Mouse (Mus musculus) cerebellum, adult 18-20 months (tissue): ENCODE data around the gene Dhcr24.

Experiments
- DNase-seq, 2 experiments: peaks; one replicate each; pipeline ENCODE4 v3.0.0; 2021

Gene Dhcr24

DNA sequence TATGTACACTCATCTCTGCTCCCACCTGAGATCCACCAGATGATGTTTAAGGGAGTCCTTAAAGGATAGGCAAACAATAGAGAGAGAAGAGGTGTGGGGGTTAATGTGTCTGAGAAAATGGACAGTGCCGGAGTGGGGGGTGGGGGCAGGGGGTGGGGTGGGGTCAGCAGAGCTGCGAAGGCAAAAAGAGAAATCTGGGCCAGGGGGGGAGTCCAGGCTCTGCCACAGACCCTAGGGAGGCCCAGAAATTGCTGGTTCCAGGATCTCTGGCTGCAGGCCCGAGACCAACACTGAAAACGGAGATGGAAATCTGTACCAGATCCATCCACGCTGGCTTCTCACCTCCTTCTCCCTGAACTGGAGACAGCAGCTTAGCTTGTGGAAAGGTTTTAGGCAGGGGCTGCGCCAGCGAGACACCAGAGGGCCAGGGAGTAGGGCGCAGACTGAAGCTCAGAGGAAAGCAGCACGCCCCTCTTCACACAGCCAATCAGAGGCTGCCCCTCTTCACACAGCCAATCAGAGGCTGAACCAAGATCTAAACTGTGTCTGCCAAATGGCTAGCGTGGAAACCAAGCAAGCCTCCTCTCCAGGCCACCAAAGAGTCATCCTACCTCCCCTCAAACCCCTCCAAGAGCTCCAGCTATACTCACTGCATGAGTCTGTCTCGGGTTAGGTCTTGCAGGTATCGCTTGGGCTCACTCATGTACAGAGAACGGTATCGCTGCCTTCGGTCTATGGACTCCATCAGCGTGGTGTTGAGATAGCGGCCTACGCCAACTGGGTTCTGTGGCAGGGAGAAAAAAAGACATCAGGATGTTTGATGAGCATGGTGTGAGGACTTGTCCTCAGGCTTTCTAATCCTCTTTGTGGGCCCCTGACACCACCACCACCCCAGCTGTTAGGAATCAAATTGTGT lies 46.1 kb downstream of the Dhcr24 start:
- DNase-seq, result peak in 1 of 2 experiments; percentile 22

DNA sequence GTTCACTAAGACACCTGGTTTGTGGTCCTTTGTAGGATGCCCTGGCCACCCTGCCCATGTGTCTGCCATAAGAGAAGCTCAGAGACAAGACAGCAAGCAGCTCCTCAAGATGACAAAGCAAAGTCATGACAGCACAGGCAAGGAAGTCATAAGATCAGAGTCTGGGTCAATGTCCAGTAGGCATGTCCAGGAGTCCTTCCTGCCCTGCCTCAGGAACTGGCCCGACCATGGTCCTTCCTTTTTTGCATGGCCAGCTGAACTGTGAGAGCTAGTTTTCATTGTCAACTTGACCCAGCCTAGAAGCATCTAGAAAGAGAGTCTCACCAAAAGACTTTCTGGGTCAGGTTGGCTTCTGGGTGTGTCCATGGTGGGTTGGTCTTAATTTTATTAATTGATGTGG lies 47.1 kb downstream of the Dhcr24 start:
- DNase-seq, result no peak

DNA sequence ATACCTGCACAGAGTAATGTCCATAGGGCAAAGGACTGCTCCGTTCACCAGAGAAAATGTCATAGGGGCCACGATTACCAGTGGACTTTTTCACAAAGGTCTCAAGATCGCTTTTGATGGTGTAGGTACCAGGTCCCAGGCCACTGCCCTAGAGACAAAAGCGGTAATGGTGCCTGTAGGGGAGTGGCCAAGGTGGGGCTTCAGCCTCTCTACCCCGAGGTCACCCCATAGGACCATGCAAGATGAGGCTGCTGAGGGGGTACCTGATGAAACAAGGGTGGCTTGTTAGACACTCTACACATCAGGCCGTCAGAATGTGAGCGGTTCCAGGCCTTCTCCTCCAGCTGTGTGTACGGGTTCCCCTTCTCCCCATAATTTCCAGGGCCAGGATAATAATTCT lies 52.3 kb downstream of the Dhcr24 start:
- no peak for DNase-seq

DNA sequence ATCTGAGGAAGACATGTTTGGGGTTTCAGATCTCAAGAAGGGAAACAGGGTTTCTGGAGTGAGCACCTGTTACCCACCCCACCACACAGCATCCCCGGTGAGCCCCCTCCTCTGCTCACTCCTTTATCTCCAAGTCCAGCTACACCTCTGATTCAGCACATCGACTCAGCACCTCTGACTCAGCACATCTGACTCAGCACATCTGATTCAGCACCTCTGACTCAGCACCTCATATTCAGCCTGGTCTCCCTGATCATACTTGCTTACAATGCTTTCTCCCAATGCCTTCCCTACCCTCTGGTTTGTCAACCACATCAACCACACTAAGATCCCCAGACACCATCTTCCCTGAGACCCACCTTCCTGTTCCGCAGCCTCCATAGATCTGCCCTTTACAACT lies 52.7 kb downstream of the Dhcr24 start:
- DNase-seq, result no peak

DNA sequence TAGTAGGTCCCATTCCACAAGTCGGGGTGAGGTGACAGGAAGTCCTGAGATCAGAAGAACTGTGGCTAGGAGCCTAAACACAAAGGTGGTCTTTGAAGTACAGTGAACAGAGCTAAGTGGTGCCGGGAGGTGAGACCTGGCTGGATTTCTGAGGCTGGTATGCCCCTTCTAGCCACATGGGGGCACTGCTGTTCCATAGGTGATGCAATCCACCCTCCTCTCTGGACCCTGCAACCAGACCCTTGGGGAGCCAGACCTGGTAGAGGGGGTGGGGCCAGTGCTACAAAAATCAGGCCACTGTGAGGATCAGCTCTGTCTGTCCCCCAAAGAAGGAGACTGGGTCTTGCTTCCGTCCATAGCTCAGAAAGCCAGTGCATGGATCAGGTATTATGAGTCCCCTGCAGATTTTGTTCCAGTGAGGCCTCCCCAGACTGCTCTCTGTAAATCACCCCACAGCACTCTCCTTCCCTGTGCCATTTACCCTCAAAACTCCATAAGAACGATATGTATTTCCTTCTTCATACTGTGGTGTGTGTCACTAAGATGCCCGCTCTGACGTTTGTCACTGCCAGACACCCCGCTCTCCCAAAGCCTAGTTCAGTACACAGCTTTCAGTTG lies 53.5 kb downstream of the Dhcr24 start:
- peak; percentile 53 to 71 for DNase-seq

DNA sequence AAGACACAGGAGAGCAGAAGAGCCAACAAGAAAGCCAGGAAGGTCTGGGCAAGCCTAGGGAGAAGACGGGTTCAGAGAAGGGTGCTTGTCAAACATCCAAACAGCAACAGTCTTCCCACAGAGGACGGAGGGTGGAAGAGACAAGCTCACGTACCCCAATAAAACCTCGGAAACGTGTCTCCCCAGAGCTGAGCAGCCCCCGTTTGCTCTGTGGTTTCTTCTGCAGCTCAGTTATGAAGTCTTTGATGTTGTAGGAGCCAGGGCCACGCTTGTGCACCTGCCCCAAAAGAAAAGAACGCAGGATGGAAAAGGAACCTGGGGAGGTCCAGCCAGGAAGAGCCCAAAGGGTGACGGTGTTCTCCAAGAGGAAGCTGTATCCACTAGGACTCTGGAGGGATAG lies 54.0 kb downstream of the Dhcr24 start:
- DNase-seq, result no peak

DNA sequence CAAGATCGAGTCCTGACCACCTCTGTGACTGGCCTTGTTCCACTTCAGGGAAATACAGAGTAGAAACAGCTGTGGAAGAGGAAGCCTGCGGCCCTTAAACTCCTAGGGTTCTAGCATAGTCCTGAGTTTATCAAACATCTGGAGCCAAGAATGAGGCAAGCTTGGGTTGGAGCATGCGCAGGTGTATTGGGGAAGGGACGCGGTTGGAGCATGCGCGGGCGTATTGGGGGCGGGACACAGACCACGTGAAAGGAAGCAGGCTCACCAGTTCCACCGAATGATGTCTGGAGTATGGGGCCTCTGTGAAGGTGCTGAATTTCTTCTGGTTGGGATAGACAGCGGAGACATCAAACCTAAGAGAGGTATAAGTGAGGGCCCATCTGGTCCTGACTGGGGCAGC lies 54.8 kb downstream of the Dhcr24 start:
- DNase-seq, result no peak

DNA sequence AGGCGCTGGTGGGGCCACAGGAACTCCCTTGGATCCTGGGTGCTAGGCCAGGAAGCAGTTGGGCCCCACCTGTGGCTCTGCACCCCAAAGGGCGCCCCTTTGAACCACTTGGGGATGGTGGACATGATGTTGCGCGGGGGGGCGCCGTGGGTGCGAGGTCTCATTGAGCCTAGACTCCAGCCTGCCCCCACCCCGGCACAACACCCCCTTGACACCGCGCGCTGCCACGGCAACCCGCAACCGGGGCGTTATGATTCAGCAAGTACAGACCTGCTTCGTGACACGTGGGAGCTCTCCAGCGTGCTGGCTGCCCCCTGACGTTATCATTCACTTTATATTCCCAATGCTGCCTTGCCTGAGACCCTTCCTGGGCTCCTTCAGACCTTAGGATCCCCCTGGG lies 56.2 kb downstream of the Dhcr24 start, which contains the start of gene Lexm:
Gene Lexm (minus strand): TSS at position 186 of the 400 bp plus-strand sequence.
- DNase-seq, result no peak

DNA sequence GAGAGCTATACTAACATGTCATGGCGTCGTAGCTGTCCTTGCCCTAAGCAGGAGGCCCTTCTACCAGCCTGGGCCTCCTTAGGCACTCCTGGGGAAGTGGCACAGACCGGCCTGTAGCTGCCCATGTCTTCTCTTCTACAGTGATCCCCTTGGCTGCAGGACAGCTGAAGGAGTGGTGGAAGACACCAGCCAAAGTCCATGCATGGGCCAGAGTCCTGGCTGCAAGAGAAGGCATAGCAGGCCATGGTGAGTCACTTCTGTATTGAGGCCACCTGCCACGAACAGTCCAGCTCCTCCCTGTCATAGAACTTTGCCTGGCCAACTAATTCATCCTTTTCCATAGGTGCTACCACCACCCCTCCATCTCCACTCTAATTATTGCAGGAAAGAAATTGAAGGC lies 58.1 kb downstream of the Dhcr24 start:
- no peak for DNase-seq

DNA sequence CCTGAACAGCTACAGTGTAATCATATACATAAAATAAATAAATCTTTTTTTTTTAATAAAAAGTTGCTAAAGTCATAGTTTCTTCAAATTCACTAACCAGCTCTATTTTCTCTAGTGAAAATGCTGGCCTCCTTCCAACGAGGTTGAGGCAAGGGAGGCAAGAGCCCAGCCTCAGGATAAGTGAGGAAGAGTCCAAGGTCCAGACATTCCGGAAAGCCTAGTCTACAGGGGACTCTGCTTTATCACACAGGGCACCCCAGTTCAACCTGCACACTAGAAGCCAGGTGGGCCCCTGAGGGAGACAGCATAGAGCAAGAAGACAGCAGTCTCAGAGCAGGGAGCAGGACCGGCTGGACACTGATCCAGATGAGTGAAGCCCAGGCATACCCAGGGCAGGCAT lies 60.6 kb downstream of the Dhcr24 start:
- no peak for DNase-seq

DNA sequence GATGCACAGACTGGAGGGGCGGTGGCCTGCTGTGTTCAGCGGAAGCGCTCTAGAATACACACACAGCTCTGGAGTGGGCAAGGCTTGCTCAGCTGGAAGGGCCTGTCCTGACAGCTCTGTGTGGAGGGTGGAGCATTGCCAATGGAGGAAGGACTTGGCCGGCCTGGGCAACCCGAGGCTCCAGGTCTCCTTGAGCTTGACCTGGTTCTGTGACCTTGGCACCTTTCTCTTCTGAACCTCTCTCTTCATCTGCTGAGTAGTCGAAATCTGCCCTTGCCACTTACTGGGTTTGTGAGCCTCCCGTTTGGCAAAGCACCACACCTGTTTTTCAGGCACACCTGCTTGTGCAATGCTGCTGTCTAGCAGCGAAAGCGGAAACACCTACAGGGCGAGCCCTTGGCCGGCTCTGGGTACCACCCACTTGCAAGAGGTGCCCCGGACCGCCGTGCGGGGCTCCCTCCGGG lies 61.2 kb downstream of the Dhcr24 start, which contains the start of gene Ttc22:
Gene Ttc22 (plus strand): TSS at position 403 of the 464 bp plus-strand sequence.
- DNase-seq, result no peak

DNA sequence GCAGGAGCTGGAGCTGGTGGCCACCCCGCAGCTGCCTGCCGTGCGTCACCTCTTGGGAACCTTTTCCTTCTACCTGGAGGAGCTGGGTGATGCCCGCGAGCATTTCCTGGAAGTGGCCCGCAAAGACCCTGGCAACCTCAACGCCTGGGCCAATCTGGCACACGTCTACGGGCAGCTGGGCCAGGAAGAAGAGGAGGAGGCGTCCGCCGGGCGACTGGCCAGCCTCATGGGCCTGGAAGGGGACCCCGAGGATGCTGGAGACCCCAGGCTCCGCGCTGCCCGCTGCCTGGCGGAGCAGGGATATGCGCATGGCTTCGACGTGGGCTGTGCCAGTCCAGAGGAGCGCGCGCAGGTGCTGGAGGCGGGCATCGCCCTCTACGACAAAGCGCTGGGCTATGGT lies 61.9 kb downstream of the Dhcr24 start:
- no peak for DNase-seq

DNA sequence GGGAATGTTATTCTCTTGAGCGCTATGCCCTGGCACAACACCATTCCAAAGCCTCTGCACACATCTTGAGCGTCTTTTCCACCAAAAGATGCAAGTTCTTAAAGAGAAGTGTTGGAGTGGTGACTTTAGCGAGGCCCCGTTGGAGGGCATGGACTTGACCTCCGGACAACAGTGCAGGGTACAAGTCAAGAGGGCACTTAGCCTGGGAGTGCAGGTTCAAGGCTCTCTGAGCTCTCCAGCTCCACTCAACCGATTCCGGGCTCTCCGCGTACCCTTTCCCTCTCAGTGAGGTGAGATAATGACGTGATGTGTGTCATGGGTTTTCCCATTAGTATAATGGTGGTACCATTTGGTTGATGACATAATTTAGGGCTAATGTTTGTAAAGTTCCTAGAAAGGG lies 63.4 kb downstream of the Dhcr24 start:
- no peak for DNase-seq

DNA sequence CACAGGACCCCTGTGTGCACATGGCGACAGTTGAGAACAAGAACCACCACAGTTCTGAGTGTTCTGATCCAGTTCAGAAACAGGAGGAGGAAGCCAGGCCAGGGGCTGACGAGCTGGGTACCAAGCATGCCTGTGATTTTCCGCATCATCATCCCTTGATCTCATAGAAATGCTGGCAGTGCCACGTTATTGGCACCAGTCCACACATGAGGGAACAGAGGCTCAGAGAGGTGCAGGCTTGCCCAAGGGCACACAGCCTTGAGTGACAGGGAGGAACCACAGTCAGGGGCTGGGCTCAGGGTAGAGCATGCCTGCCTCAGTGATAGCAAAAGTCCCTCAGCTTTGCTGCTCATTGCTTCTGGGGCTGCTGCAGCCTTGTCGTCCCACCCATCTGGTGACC lies 67.0 kb downstream of the Dhcr24 start:
- no peak for DNase-seq

DNA sequence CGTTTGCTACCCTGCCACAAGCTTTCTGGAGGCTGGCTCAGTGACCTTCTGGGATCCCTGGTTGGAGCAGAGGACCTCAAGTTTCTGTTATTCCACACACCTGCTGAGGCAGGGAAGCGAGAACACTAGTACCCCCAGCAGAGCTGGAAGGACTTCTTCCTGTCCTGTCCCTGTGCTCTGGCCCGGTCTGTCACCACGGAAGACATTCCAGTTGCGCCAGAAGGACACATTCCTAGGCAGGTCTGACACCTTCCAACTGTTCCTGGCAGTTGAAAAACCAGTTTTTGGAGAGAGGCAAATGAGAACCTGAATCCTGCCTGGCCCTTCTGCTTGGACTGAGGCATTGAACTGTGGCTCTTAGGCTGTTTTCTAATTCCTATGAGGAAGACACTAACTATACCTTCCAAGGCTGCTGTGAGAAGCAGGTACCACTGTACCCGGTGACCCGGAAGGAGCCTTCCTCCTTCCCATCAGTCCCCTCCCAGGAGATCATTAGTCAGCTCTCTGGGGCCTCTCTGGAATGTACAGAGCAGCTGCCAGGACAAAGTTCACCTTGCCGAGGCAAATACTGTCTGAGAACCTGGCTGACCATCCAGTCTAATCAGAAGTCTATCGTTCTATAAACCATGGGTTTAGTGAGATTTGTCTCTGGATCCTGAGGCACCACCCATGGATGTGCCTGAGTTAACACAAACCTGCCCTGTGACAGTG lies 68.0 kb downstream of the Dhcr24 start:
- DNase-seq, result no peak

DNA sequence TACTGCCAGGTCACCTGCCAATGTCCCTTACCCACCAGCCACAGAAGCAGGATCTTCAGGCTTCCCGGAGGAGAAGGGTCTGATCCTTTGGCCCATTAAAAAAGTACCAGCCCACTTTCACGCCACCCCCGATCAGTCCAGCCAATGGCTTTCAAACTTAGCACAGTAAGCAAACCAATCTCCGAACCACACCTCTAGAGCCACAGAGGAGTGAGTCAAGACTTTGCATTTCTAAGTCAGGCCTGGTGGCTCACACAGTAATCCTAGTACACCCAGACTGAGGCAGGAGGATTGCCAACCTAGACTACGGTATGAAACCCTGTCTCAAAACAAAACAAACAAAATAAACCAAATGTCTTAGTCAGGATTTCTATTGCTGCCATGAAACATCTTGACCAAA lies 68.5 kb downstream of the Dhcr24 start:
- no peak for DNase-seq

DNA sequence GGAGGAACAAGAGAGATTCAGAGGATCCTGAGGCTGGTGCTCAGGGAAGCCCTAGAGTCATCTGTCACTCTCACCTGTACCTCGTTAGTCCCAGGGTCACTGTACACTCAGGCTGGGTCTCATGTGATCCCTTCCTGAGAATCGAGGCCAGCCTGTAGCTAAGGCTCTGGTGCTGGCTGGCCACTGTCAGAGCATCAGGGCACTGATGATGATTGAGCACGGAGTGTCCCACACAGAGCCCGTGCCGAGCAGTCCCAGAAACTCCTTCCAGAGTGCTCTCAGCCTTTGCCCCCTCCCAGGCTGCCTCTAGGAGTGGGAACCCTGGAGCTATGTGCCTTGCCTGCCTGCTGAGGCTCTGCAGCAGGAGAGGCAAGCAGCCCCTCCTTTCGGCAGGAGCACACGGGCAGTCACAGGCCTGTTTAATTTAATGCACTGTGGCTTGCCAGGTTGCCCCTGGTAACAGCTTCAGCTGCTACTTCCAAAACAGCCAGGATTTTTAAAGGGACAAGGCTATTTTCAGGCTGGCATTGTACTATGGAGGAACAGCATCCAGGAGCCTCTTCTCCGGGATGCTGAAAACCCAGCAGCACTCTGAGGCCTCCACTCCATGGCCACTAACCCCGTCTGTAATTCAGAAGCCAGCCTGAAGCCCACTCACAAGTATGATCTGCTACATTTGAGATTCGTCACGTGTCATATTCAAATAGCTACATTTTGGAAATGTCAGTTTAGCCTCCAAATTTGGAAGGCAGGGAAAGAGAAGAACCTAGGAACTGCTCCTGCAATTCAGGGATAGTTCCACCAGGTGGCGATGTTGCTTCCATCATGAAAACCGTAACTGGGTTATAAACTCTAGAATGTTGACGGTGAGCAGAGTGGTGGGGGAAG lies 69.7 kb downstream of the Dhcr24 start:
- DNase-seq, result peak; percentile 73 to 81

DNA sequence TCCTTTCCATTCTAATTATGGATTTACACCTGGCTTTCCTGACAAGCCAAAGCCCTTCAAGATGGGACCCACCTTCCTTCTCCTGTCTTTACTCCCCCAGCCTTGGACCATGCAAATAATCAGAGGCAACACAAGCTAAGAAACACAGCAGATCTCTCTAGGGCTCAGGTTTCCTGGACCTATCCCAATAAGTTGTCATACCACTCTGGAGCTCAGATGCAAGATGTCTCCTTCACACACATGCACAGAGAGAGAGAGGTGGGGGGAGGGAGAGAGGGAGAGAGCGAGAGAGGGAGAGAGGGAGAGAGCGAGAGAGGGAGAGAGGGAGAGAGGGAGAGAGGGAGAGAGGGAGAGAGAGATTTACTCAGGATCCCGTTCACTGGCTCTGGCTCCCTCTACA lies 71.5 kb downstream of the Dhcr24 start:
- DNase-seq, result no peak

DNA sequence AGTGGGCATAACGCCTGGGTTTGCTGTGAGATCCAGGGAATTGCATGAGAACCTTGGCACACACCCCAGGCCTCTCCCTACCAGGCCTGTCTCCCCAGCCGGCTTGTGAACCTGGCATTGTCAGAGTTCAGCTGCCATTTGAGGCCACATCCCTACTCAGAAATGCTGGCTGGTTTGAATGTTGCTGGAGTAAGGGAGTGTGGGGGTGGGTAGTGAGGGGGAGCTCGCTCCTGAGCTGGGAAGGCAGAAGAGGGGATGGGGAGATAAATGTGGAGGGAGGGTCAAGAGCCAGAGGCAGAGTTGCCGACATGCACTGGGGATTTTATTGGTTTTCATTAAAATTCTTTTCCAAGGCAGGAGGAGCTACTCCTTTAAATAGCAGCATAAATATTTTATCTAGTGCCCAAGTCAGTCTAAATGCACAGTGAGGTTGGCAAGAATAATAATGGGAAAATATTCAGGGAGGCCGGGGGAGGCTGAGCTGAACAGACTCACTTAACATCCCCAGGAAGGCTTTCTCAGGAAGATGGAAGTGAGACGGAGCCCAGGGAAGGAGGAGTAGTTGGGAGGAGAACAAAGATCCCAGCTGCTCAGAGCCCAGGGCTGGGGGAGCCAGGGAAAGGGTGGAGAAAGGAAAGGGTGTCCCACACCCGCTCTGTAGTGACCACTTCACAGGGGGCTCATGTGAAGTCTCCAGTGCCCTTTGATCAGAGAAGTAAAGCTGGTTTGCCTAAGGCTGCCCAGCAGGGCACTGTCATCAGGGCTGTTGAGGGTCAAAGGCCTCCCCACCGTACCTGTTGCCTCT lies 72.6 kb downstream of the Dhcr24 start:
- no peak for DNase-seq

DNA sequence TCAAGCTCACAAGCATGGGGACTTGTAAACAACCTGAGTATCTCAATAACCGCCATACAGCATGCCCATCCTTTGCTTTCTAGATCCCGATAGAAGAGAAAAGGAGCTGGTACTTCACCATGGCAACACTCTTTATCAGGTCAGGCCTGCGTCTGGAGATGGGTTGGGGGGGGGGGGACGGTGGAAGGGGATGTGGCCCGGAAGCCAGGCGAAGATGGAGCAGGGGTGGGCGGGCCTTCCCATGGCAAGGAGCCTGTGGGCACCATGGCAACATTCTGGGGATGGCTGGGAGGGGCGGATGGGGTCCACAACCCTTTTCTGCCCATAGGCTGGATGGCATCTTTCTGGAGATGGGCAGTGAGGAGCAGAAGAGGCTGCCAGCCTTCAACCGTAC lies 73.2 kb downstream of the Dhcr24 start:
- DNase-seq, result no peak
